ENCODE assay signal across 29 mouse cellular contexts in genomic region chr2:69424829-69425228, GRCm38 (mm10). TPM values are rescaled to one million over a fixed set of nuclear protein-coding genes. Genes with fewer than 3 reads are reported as not detected.
A peak's percentile ranks its signal among the peaks of the same experiment; 100 is the strongest.
DNase-seq lines count a peak whose midpoint lies in the region; ATAC-seq and TF ChIP-seq lines count a peak whose summit lies in the region.
"Had no signal": no experiment of that assay in that cellular context is flagged by ENCODE, and none has a peak within 500 bp of the region (broad histone marks: within the 10 kb centered on the region; RNA-seq: fewer than 3 reads in every experiment).

No protein-coding gene starts in this region.

- no peaks in the 10 kb centered on the region for H3K9me3 ChIP-seq in kidney, embryonic 14.5 days (ENCODE audit: control insufficient read depth, low read length)
- no peaks in the 10 kb centered on the region for H3K9me3 ChIP-seq in kidney, postnatal 0 days (replicated peaks; ENCODE audit: low read length)
- no peaks in the 10 kb centered on the region for H3K9me3 ChIP-seq in liver, postnatal 0 days (ENCODE audit: low read length)
- H3K9me3 ChIP-seq: embryonic facial prominence, embryonic 13.5 days; embryonic facial prominence, embryonic 15.5 days; forebrain, embryonic 12.5 days had no signal

- no peak overlapping the region for H3K4me2 ChIP-seq in kidney, embryonic 14.5 days (replicated peaks; ENCODE audit: low read depth, low read length)
- H3K4me2 ChIP-seq in kidney, postnatal 0 days (ENCODE audit: low read length), result no peak overlapping the region
- no peak overlapping the region for H3K4me2 ChIP-seq in liver, postnatal 0 days (ENCODE audit: low read depth, low read length)
- H3K4me2 ChIP-seq: embryonic facial prominence, embryonic 13.5 days; embryonic facial prominence, embryonic 15.5 days; forebrain, embryonic 12.5 days had no signal

- H3K9ac ChIP-seq in kidney, embryonic 14.5 days (ENCODE audit: low read depth, low read length), result no peak overlapping the region
- H3K9ac ChIP-seq in kidney, postnatal 0 days (ENCODE audit: low read depth, low read length), result no peak overlapping the region
- H3K9ac ChIP-seq in liver, postnatal 0 days (replicated peaks), result no peak overlapping the region
- H3K9ac ChIP-seq: embryonic facial prominence, embryonic 13.5 days; embryonic facial prominence, embryonic 15.5 days; forebrain, embryonic 12.5 days had no signal

- no peaks in the 10 kb centered on the region for H3K36me3 ChIP-seq in kidney, embryonic 14.5 days (ENCODE audit: control insufficient read depth, insufficient read depth, low read length)
- no peaks in the 10 kb centered on the region for H3K36me3 ChIP-seq in kidney, postnatal 0 days (ENCODE audit: insufficient read depth, low read length)
- H3K36me3 ChIP-seq in liver, postnatal 0 days (replicated peaks; ENCODE audit: insufficient read depth, low read length), result no peaks in the 10 kb centered on the region
- H3K36me3 ChIP-seq: embryonic facial prominence, embryonic 13.5 days; embryonic facial prominence, embryonic 15.5 days; forebrain, embryonic 12.5 days had no signal

- peak; percentile 57 for DNase-seq in heart, adult 11 months
- DNase-seq in heart, adult 8-10 months (ENCODE audit: low spot score), result no peak
- DNase-seq in kidney, postnatal 4 days, result no peak
- peak; percentile 17 for DNase-seq in kidney, postnatal 0 days (ENCODE audit: low spot score)
- no peak for DNase-seq in kidney, postnatal 25 days
- no peak for DNase-seq in liver, postnatal 0 days
- no peak for DNase-seq in liver
- DNase-seq: adrenal gland, adult 2 months; adrenal gland, postnatal 10 days; adrenal gland, postnatal 25 days; B cell, adult 2 months; cerebellum, adult 11 months; cerebellum, adult 18-20 months; cerebellum, adult 8-10 months; cerebellum, adult 9-11 months; cerebellum, postnatal 14 days; cerebellum, postnatal 36 days; embryo, embryonic 11 days had no signal

- WGBS in kidney, embryonic 14.5 days, result 48% methylated on average over 5 of the region's 5 CpGs
- WGBS in kidney, postnatal 0 days, result 45% methylated on average over 5 of the region's 5 CpGs
- 43% methylated on average over 5 of the region's 5 CpGs for WGBS in liver, postnatal 0 days (ENCODE audit: insufficient replicate concordance)

- no peak for TF ChIP-seq EP300 in liver, postnatal 0 days (IDR thresholded peaks at IDR 0.05; ENCODE audit: low read depth)

- no peak for TF ChIP-seq CTCF in kidney, postnatal 0 days (IDR thresholded peaks at IDR 0.05; ENCODE audit: low read depth)
- TF ChIP-seq CTCF in liver, postnatal 0 days (IDR thresholded peaks at IDR 0.05; ENCODE audit: low read depth), result no peak

- no peaks in the 10 kb centered on the region for H3K27me3 ChIP-seq in kidney, embryonic 14.5 days (ENCODE audit: control insufficient read depth, insufficient read depth, low read length)
- no peaks in the 10 kb centered on the region for H3K27me3 ChIP-seq in kidney, postnatal 0 days (ENCODE audit: insufficient read depth, low read length)
- H3K27me3 ChIP-seq in liver, postnatal 0 days (ENCODE audit: insufficient read depth, low read length), result no peaks in the 10 kb centered on the region
- H3K27me3 ChIP-seq: embryonic facial prominence, embryonic 13.5 days; embryonic facial prominence, embryonic 15.5 days had no signal

- H3K4me3 ChIP-seq in kidney, embryonic 14.5 days (ENCODE audit: low read length), result no peak overlapping the region
- H3K4me3 ChIP-seq in kidney, postnatal 0 days (replicated peaks; ENCODE audit: low read depth, low read length), result no peak overlapping the region
- no peak overlapping the region for H3K4me3 ChIP-seq in liver, postnatal 0 days (ENCODE audit: low read depth, low read length)
- H3K4me3 ChIP-seq: embryonic facial prominence, embryonic 13.5 days; embryonic facial prominence, embryonic 15.5 days; erythroblast, embryonic 14.5 days; forebrain, embryonic 10.5 days; forebrain, embryonic 12.5 days had no signal

- ATAC-seq in kidney, embryonic 14.5 days (ENCODE audit: low FRiP score, low TSS enrichment), result peak; percentile 43; the same call in 1 of the 2 replicates
- ATAC-seq in kidney, postnatal 0 days (replicated peaks; ENCODE audit: low FRiP score, low read depth), result no peak
- peak; percentile 54; the same call in 1 of the 2 replicates for ATAC-seq in liver, postnatal 0 days
- ATAC-seq: CD4-positive, CD25-positive, alpha-beta regulatory T cell, adult 4 months; forebrain, embryonic 14.5 days had no signal

- no peaks in the 10 kb centered on the region for H3K4me1 ChIP-seq in kidney, embryonic 14.5 days (ENCODE audit: control insufficient read depth, insufficient read depth, low read length)
- H3K4me1 ChIP-seq in kidney, postnatal 0 days (replicated peaks; ENCODE audit: insufficient read depth, low read length), result no peaks in the 10 kb centered on the region
- H3K4me1 ChIP-seq in liver, postnatal 0 days (ENCODE audit: insufficient read depth), result 0 out of 2 replicates have a peak, but pooled peaks cover 3% of the 10 kb centered on the region
- H3K4me1 ChIP-seq: embryonic facial prominence, embryonic 13.5 days; embryonic facial prominence, embryonic 15.5 days; forebrain, embryonic 10.5 days; forebrain, embryonic 12.5 days had no signal

- H3K27ac ChIP-seq in kidney, embryonic 14.5 days (ENCODE audit: low read depth, low read length), result no peak overlapping the region
- H3K27ac ChIP-seq in kidney, postnatal 0 days, result no peak overlapping the region
- no peak overlapping the region for H3K27ac ChIP-seq in liver, postnatal 0 days (ENCODE audit: low read depth)
- H3K27ac ChIP-seq: embryonic facial prominence, embryonic 13.5 days; embryonic facial prominence, embryonic 15.5 days; forebrain, embryonic 10.5 days; forebrain, embryonic 12.5 days had no signal

RNA-seq across cellular contexts. Expression of gene Dhrs9, which starts 44.6 kb away (rescaled TPM):
- under 1 TPM in 3 of 4 experiments, not detected in 1; 0.05 to 0.19 (median 0.11) TPM for total RNA-seq in heart, adult 8-10 months (2022)
- polyA plus RNA-seq in kidney, embryonic 14.5 days (2014; fragmentation: Nextera tagmentation; extraction: Ambion mirVana), result not detected in 2 replicates
- 0.03 TPM in 1 of 2 replicates, not detected in the other for polyA plus RNA-seq in kidney, postnatal 0 days (2015; fragmentation: Nextera tagmentation; extraction: Ambion mirVana)
- 0.24 and 0.27 TPM in 2 replicates for polyA plus RNA-seq in liver, postnatal 0 days (2015; fragmentation: Nextera tagmentation; extraction: Ambion mirVana)
- total RNA-seq: MEL had no signal
- polyA plus RNA-seq: brain, embryonic 14.5 days; CD4-positive, CD25-positive, alpha-beta regulatory T cell, adult 4 months; embryonic facial prominence, embryonic 11.5 days; embryonic facial prominence, embryonic 13.5 days; erythroblast, embryonic 14.5 days; forebrain, embryonic 10.5 days; forebrain, embryonic 12.5 days; forebrain, embryonic 14.5 days had no signal

Comparison
In these comparisons a context has a peak if more than half of its experiments do, and no peak if none do; other contexts are left out.
1. DNase-seq: peak in heart, adult 11 months (single experiment) and kidney, postnatal 0 days (single experiment); none in heart, adult 8-10 months (single experiment), kidney, postnatal 4 days (0 of 2), kidney, postnatal 25 days (0 of 2), liver, postnatal 0 days (single experiment) and liver (single experiment).